Mouse (Mus musculus): ENCODE measurements at regions not wholly inside any gene's neighbourhood (a gene's known extent, or its start where the extent isn't known, plus 50 kb on each side); places are given as distances from the start of the nearest gene placed in this dataset.

GRCm38 (mm10) chr17:74920056-74920455 is 85.3 kb upstream of the Ltbp1 start:
- no peak for DNase-seq (ENCODE audit: low read depth, low spot score)

GRCm38 (mm10) chr17:74921413-74921812 is 84.0 kb upstream of the Ltbp1 start:
- DNase-seq (ENCODE audit: low read depth, low spot score), result no peak

GRCm38 (mm10) chr17:74922016-74922415 is 83.4 kb upstream of the Ltbp1 start:
- no peak for DNase-seq (ENCODE audit: low read depth, low spot score)

- DNase-seq (ENCODE audit: low read depth, low spot score), result peak; percentile 41
Measured at GRCm38 (mm10) chr17:74922591-74922990, 82.8 kb upstream of the Ltbp1 start.

- DNase-seq (ENCODE audit: low read depth, low spot score), result no peak
Measured at GRCm38 (mm10) chr17:74923101-74923500, 82.3 kb upstream of the Ltbp1 start.

- no peak for DNase-seq (ENCODE audit: low read depth, low spot score)
Measured at GRCm38 (mm10) chr17:74925131-74925530, 80.2 kb upstream of the Ltbp1 start.

GRCm38 (mm10) chr17:74927981-74928380 is 77.4 kb upstream of the Ltbp1 start:
- DNase-seq (ENCODE audit: low read depth, low spot score), result no peak

GRCm38 (mm10) chr17:74931540-74931939 is 73.8 kb upstream of the Ltbp1 start:
- no peak for DNase-seq (ENCODE audit: low read depth, low spot score)

- no peak for DNase-seq (ENCODE audit: low read depth, low spot score)
Measured at GRCm38 (mm10) chr17:74941393-74941792, 64.0 kb upstream of the Ltbp1 start.

- DNase-seq (ENCODE audit: low read depth, low spot score), result no peak
Measured at GRCm38 (mm10) chr17:74942984-74943801, 62.2 kb upstream of the Ltbp1 start.

GRCm38 (mm10) chr17:74943802-74944193 is 61.6 kb upstream of the Ltbp1 start:
- DNase-seq (ENCODE audit: low read depth, low spot score), result peak; percentile 21

GRCm38 (mm10) chr17:74945149-74945548 is 60.2 kb upstream of the Ltbp1 start:
- no peak for DNase-seq (ENCODE audit: low read depth, low spot score)

- DNase-seq (ENCODE audit: low read depth, low spot score), result no peak
Measured at GRCm38 (mm10) chr17:74948476-74948875, 56.9 kb upstream of the Ltbp1 start.

- DNase-seq (ENCODE audit: low read depth, low spot score), result no peak
Measured at GRCm38 (mm10) chr17:74950316-74950715, 55.1 kb upstream of the Ltbp1 start.

- no peak for DNase-seq (ENCODE audit: low read depth, low spot score)
Measured at GRCm38 (mm10) chr17:74954988-74955387, 50.4 kb upstream of the Ltbp1 start.
